Mouse (Mus musculus) forebrain, embryonic 16.5 days (tissue): Measurements from ENCODE around the gene Mn1. TPM values are rescaled to one million over a fixed set of nuclear protein-coding genes. Genes with fewer than 3 reads are reported as not detected.
A peak's percentile ranks its signal among the peaks of the same experiment; 100 is the strongest.

Experiments
- ATAC-seq: fragments of 200-750 bp; cut with Nextera tagmentation; 2 replicates; pipeline ENCODE4 v1.8.0; 2017; ENCODE audit warnings: mild to moderate bottlenecking, moderate library complexity
- H3K27ac ChIP-seq: fragments of 300-500 bp; sonication (generic); 2 replicates; pipeline ENCODE4 v1.5.1; 2014; ENCODE audit warnings: low read length, control low read depth
- H3K27me3 ChIP-seq: fragments of 300-500 bp; sonication (generic); replicated peaks from 2 replicates; pipeline ENCODE4 v1.6.1; 2014; ENCODE audit warnings: low read length; ENCODE audit not compliant: control insufficient read depth, insufficient read depth
- H3K36me3 ChIP-seq: fragments of 300-500 bp; sonication (generic); 2 replicates; pipeline ENCODE4 v1.6.1; 2014; ENCODE audit not compliant: control insufficient read depth, insufficient read depth
- H3K4me1 ChIP-seq: fragments of 300-500 bp; sonication (generic); replicated peaks from 2 replicates; pipeline ENCODE4 v1.6.1; 2014; ENCODE audit warnings: low read length; ENCODE audit not compliant: control insufficient read depth, insufficient read depth
- H3K4me2 ChIP-seq: fragments of 300-500 bp; sonication (generic); 2 replicates; pipeline ENCODE4 v1.6.1; 2014; ENCODE audit warnings: mild to moderate bottlenecking, low read length, control low read depth
- H3K4me3 ChIP-seq: fragments of 300-500 bp; sonication (generic); replicated peaks from 2 replicates; pipeline ENCODE4 v1.5.1; 2014; ENCODE audit warnings: mild to moderate bottlenecking, low read length, control low read depth
- H3K9ac ChIP-seq: fragments of 300-500 bp; sonication (generic); replicated peaks from 2 replicates; pipeline ENCODE4 v1.6.1; 2014; ENCODE audit warnings: low read depth, low read length, control low read depth
- H3K9me3 ChIP-seq: fragments of 300-500 bp; sonication (generic); 2 replicates; pipeline ENCODE4 v1.6.1; 2016; ENCODE audit warnings: low read length; ENCODE audit not compliant: control insufficient read depth
- WGBS: fragments of 180-500 bp; shearing (Covaris S2); extraction: QIAGEN DNeasy Blood & Tissue Kit; methylation state at CpG from one replicate; pipeline ENCODE4 v1.1.7; 2014; 5-methylcytosine and 5-hydroxymethylcytosine counted together
- polyA plus RNA-seq: library from polyadenylated mRNA; unstranded; fragments of >200 nt; fragmentation: Nextera tagmentation; extraction: Ambion mirVana; gene quantifications from 2 replicates; pipeline ENCODE4 v1.2.1, GENCODE M21; 2015

Gene Mn1
- polyA plus RNA-seq, 1 experiment from 2014 or later, result 99.6 TPM

DNA sequence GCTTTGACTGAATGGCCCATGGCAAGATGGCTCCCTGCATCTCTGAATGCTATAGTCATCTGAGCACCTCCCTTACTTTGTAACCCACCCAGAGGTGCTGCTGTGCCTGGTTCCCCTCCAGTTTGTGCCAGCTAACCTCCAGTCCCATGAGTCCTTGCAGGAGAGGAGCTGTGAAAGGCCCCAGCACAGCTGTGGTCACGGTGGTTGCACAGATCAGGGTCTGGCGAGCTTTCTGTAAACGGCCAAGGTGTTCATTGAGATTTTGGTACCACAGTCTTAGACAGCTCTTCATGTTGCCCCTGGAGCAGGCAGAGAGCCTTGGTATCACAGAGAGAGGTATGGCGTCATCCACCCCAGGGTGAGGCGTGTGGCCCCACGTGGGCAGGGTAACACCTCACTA is 25.7 kb upstream of the Mn1 start:
- H3K36me3 ChIP-seq, result no peaks in the 10 kb centered on the region
- no peak for ATAC-seq
- WGBS, result 89% methylated on average over 6 of the region's 6 CpGs
- no peak overlapping the region for H3K9ac ChIP-seq
- no peak overlapping the region for H3K4me2 ChIP-seq
- no peaks in the 10 kb centered on the region for H3K27me3 ChIP-seq
- peaks cover 38% of the 10 kb centered on the region for H3K4me1 ChIP-seq
- no peaks in the 10 kb centered on the region for H3K9me3 ChIP-seq
- no peak overlapping the region for H3K4me3 ChIP-seq
- no peak overlapping the region for H3K27ac ChIP-seq

DNA sequence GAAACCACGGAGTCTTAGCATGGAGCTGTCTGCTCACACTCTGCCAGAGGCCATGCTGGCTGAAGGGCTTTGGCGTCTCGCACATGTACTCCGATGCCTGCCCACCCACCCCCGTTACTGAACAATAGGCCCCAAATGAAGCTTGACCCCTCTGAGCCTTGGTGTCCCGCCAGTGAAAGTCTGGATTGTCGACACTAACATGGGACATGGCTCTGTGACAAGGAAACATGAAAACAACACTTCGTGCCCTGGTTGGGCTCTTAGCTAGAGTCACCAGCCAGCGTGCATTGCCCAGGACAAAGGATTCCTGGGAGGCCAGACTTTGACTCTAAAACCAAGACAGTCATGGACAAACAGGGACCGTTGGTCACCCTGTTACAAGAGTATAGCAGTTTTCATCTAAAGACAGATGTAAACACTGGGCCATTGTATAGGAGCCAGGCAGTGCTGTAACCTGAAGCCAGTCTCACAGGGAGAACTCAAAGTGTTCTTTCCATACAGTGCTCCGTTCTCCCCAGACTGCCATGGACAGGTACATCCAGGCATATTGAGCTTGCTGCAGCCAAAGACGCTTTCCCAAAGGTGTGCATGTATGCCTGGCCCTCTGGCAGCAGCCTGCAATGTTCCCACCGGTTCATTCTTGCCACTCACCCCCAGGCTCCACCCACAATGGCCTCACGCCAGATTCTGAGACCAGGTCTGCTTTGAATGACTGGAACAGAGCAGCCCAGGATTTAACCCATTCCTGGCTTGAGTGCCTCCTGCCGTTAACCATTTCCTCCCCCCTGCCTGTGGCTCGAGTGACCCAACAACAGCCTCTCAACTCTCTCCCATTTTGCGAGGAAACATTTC is 23.6 kb upstream of the Mn1 start:
- H3K4me3 ChIP-seq, result peak overlapping the region; percentile 18
- no peaks in the 10 kb centered on the region for H3K36me3 ChIP-seq
- peak overlapping the region; percentile 53 for H3K4me2 ChIP-seq
- peak overlapping the region; percentile 58 for H3K27ac ChIP-seq
- no peaks in the 10 kb centered on the region for H3K9me3 ChIP-seq
- H3K4me1 ChIP-seq, result peaks cover 38% of the 10 kb centered on the region
- ATAC-seq, result peak; percentile 68
- 2% methylated on average over 17 of the region's 17 CpGs for WGBS
- H3K27me3 ChIP-seq, result no peaks in the 10 kb centered on the region
- H3K9ac ChIP-seq, result peak overlapping the region; percentile 38

DNA sequence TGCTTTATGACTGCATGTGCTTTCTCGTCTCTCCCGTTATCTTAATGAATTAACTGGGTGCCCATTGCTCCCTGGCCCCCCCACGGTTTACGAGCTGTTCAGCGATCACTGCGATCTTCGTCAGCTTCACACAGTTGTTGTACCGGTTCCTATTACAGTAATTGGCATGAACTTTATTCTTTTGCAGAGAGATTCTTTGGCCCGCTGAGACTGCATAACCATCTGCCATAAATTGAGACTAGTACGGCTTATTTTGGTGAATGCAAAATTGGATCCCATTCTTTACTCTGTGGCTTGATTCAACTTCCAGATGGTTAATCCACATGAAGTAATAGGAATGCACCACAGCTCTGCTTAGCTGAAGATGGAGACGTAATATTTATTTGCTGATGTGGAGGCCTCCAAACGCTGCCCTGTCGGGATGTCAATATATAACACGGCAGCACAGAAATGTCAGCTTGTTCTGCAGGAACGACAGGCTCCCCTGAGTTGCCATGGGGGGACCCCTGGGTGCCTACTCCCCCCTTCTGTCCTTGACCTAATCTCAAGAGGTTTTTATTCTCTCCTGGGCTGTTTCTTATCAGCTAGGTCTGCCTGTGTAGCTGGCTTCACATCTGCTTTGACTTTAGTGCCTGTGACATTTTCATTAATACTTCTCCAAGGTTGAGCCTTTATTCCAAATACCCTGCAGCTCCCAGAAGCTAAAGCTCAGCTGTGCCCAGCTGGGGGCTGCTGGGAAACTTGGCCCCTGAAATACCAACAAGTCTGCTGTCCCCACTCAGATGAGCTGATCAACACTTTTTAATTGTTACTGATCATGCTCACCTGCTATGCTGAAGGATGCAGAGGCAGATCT is 22.7 kb upstream of the Mn1 start:
- Histone ChIP-seq H3K4me1 (peaks cover 38% of the 10 kb centered on the region), H3K27me3 (no peaks in the 10 kb centered on the region), H3K4me2 (peak overlapping the region; percentile 53), H3K9ac (peak overlapping the region; percentile 38), H3K27ac (peak overlapping the region; percentile 58), H3K36me3 (no peaks in the 10 kb centered on the region), H3K4me3 (peak overlapping the region; percentile 18), H3K9me3 (no peaks in the 10 kb centered on the region)
- 1% methylated on average over 15 of the region's 15 CpGs for WGBS
- ATAC-seq, result peak; percentile 72

DNA sequence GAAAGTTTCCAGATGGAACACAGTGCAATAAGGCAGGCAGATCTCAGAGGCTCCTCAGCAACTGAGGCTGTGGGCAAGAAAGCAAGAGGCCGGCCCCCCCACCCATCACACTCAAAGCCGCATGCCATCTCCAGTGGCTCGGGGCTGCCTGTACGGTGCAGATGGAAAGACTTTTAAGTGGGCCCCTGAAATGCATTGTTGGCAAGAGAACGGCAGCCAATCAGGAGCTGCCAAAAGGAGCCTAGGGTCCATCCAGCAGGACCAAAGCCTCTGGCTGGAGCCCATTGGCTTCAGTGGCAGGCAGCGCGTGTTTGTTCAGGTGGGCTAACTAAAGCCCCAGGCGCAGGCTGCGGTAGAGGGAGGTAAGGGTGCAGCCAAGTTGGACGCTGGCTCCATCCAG is 21.4 kb upstream of the Mn1 start:
- Histone ChIP-seq H3K4me3 (no peak overlapping the region), H3K27ac (no peak overlapping the region), H3K27me3 (no peaks in the 10 kb centered on the region), H3K4me2 (no peak overlapping the region), H3K9me3 (no peaks in the 10 kb centered on the region), H3K9ac (no peak overlapping the region), H3K36me3 (no peaks in the 10 kb centered on the region), H3K4me1 (peaks cover 38% of the 10 kb centered on the region)
- no peak for ATAC-seq
- WGBS, result 40% methylated on average over 10 of the region's 10 CpGs

DNA sequence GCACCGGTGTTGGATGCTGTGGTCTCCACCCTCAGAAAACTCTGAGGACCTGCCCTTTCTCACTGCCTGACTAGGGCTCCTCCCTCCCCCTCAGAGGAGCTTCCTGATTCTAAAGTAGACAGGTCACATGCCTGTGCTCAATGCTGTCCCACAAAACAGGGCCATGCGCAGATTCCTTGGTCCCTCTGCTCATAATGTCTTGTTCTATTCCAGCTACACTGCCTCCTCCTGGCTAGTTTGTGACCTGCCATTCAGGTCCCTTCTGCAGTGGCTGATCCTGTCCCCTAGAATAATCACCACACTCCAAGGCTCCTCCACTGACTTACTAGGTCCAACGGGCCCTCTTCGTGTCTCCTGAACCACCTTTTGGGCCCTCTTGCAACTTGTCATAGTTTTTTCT is 21.0 kb upstream of the Mn1 start:
- WGBS, result 76% methylated on average over 4 of the region's 4 CpGs
- Histone ChIP-seq H3K9ac (no peak overlapping the region), H3K36me3 (no peaks in the 10 kb centered on the region)

DNA sequence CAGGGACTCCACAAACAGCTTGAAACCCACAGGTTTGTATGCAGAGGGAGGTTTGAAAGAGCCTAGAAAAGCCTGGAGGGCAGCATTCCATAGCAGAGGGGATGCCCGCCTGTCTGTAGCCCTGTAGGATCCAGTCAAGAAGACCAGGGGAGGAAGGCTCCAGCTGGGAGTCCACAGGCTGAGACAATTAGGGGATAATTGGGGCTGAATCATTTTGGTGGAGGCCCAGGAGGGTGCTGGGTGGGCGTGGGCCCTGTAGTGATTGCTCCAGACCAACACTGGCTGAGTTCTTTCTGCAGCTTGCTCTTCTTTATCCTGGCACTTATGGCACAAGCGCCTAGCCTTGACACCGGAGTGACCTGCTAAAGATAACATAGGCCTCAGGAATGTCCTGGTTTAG is 18.7 kb upstream of the Mn1 start:
- Histone ChIP-seq H3K27me3 (no peaks in the 10 kb centered on the region), H3K9ac (no peak overlapping the region), H3K27ac (no peak overlapping the region), H3K36me3 (no peaks in the 10 kb centered on the region), H3K4me2 (no peak overlapping the region), H3K9me3 (no peaks in the 10 kb centered on the region), H3K4me3 (no peak overlapping the region), H3K4me1 (peaks cover 27% of the 10 kb centered on the region)
- ATAC-seq, result no peak
- WGBS, result 46% methylated on average over 4 of the region's 4 CpGs

More for the DNA sequence above, 21.0 kb upstream of the Mn1 start:
- ATAC-seq, result no peak
- Histone ChIP-seq H3K9me3 (no peaks in the 10 kb centered on the region), H3K4me1 (peaks cover 38% of the 10 kb centered on the region), H3K4me3 (no peak overlapping the region), H3K27me3 (no peaks in the 10 kb centered on the region), H3K4me2 (no peak overlapping the region), H3K27ac (no peak overlapping the region)

DNA sequence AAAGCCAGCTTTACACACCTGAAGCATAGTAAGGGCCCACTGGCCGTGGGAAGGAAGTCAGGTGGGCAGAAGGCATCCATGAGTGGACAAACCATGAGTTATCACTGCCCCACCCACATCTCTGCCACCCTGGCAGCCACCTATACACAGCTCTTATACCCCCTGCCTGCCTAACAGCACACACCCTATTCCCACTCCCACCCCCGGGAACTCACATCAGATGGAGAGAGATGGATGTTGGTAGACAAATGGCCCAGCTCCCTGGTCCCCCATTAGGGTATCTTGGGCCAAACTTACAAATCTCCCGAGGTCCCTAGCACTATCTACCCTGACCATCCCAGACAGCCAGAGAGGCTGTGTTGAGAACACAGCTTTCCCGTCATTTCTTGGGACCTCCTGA is 17.9 kb upstream of the Mn1 start:
- Histone ChIP-seq H3K27ac (no peak overlapping the region), H3K4me3 (no peak overlapping the region), H3K4me1 (peaks cover 19% of the 10 kb centered on the region), H3K27me3 (no peaks in the 10 kb centered on the region), H3K9ac (no peak overlapping the region), H3K4me2 (no peak overlapping the region), H3K36me3 (no peaks in the 10 kb centered on the region), H3K9me3 (no peaks in the 10 kb centered on the region)
- no peak for ATAC-seq
- WGBS, result 80% methylated on average over 4 of the region's 4 CpGs

DNA sequence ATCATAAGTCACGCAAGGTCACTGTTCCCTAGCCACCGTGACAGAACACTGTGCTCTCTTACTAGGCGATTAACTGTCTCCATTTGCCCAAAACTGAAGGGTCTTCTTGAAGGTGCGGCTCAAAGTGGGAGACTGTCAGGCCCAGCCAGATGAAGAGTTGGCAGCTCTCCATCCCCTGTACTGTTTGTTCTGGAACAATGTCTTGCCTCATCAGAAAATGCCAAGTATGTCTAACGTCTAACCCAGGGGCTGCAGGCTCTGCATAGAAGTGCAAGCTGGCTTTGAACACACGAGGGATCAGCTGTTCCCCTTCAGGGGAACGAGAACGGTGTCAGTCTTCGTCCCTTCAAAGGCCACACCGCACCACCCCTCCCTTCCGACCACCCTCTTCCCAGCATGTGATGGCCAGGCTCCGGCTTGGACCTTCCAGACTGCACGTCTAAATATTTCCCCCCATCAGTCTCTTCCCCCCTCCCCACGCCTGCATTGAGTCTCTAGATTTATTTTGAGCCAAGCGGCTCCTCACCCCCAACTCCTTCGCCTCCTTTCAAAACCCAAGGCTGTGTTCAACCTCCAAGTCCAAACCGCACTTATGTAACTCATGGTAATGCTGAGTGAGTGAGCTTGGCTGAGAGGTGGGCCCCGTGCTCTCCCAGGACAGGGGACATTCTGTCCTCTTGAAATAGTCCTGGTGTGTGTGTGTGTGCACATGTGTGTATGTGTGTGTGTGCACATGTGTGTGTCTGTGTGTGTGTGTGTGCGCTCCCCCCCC is 15.1 kb upstream of the Mn1 start:
- Histone ChIP-seq H3K4me1 (no peaks in the 10 kb centered on the region; the same call in 1 of the 2 replicates), H3K27me3 (no peaks in the 10 kb centered on the region), H3K27ac (no peak overlapping the region), H3K36me3 (no peaks in the 10 kb centered on the region), H3K4me3 (no peak overlapping the region), H3K9me3 (no peaks in the 10 kb centered on the region), H3K9ac (no peak overlapping the region), H3K4me2 (no peak overlapping the region)
- no peak for ATAC-seq
- WGBS, result 60% methylated on average over 19 of the region's 19 CpGs

DNA sequence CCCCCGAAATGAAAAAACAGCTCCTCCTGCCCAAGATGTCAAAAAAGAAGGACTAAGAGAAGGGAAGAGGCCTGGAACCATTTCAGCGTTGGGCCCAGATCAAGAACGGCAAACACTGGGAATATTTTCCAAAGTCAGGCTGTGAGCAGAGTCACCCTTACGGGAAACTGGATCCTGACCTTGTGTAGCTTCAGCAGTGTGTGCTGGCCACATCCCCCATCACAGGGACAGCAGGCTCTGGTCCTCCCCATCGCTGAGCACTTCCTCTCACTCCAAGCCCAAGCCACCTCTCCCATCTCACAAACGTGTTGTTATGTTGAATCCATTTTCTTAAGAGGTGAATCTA is 14.5 kb upstream of the Mn1 start:
- Histone ChIP-seq H3K9ac (no peak overlapping the region), H3K27ac (no peak overlapping the region), H3K36me3 (no peaks in the 10 kb centered on the region), H3K4me3 (no peak overlapping the region), H3K4me2 (no peak overlapping the region), H3K27me3 (no peaks in the 10 kb centered on the region), H3K4me1 (no peaks in the 10 kb centered on the region; the same call in 1 of the 2 replicates), H3K9me3 (no peaks in the 10 kb centered on the region)
- 81% methylated on average over 6 of the region's 6 CpGs for WGBS
- ATAC-seq, result no peak
